Mouse (Mus musculus) small intestine, adult 2 months (tissue): Measurements from ENCODE around the gene Fads3. TPM values are rescaled to one million over a fixed set of nuclear protein-coding genes. Genes with fewer than 3 reads are reported as not detected.

Source experiments
- H3K27ac ChIP-seq: fragments of 200-500 bp; 2 replicates; pipeline ENCODE4 v1.5.1; 2012; ENCODE audit warnings: low read depth, low read length, control low read depth, inconsistent platforms; ENCODE audit not compliant: insufficient read depth
- H3K27me3 ChIP-seq: fragments of 200-500 bp; 2 replicates; pipeline ENCODE4 v1.6.1; 2012; ENCODE audit warnings: mild to moderate bottlenecking, moderate library complexity, low read length, inconsistent platforms; ENCODE audit not compliant: control insufficient read depth, insufficient read depth
- H3K36me3 ChIP-seq: fragments of 200-500 bp; 2 replicates; pipeline ENCODE4 v1.6.1; 2012; ENCODE audit warnings: mild to moderate bottlenecking, low read length, control low read depth, inconsistent platforms; ENCODE audit not compliant: control insufficient read depth, insufficient read depth
- H3K4me1 ChIP-seq: fragments of 200-500 bp; 2 replicates; pipeline ENCODE4 v1.6.1; 2012; ENCODE audit warnings: low read length, inconsistent platforms, mixed read lengths; ENCODE audit not compliant: control insufficient read depth, insufficient read depth, insufficient read length
- H3K4me3 ChIP-seq: fragments of 200-500 bp; 2 replicates; pipeline ENCODE4 v1.5.1; 2012; ENCODE audit warnings: low read depth, mild to moderate bottlenecking, control low read depth, inconsistent platforms, low read length, moderate library complexity
- CTCF ChIP-seq: fragments of 200-500 bp; IDR thresholded peaks from 2 replicates; pipeline ENCODE4 v1.5.1; 2012; ENCODE audit warnings: low read depth, mild to moderate bottlenecking, control low read depth, inconsistent platforms, low read length, moderate library complexity, mixed read lengths; ENCODE audit not compliant: insufficient replicate concordance, insufficient read length; ENCODE audit errors: extremely low read depth
- POLR2A ChIP-seq: fragments of 200-500 bp; IDR thresholded peaks from 2 replicates; pipeline ENCODE4 v1.6.1; 2012; ENCODE audit warnings: low read depth, mild to moderate bottlenecking, control low read depth, inconsistent platforms, low read length, moderate library complexity
- WGBS: fragments of 180-500 bp; shearing (Covaris S2); methylation state at CpG from one replicate; pipeline ENCODE4 v1.1.7; 2018; 5-methylcytosine and 5-hydroxymethylcytosine counted together
- polyA plus RNA-seq: library from polyadenylated mRNA; depleted of rRNA; stranded (reverse); fragments of >200 nt; gene quantifications from 2 replicates; pipeline ENCODE4 v1.2.3, GENCODE M21; 2012

The Fads3 gene
- polyA plus RNA-seq, 1 experiment = 7.6 TPM

DNA sequence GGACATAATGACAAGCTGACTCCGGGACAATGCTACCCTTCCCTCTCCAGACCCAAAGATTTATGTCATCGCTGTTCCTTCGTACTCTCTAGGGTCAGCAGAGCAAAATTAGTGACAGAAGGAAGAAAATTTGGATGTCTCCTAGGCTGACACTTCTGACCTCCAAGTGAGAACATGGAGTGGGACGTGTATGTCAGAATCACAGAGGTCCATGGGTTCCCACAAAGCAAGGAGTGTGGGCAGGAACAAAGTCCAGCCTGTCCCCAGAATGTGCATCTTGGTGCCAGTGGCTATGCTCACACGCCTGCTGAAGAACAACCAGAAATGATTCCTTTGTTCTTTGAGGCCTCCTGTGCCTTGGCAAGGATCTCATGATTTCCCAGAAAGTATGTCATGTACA is 31.8 kb downstream of the Fads3 start:
- Histone ChIP-seq H3K4me3 (no peak overlapping the region), H3K36me3 (peaks cover 34% of the 10 kb centered on the region), H3K4me1 (no peaks in the 10 kb centered on the region), H3K27ac (no peak overlapping the region), H3K27me3 (no peaks in the 10 kb centered on the region)
- WGBS = 92% methylated on average over 5 of the region's 5 CpGs
- no peak for TF ChIP-seq CTCF
- TF ChIP-seq POLR2A = no peak

DNA sequence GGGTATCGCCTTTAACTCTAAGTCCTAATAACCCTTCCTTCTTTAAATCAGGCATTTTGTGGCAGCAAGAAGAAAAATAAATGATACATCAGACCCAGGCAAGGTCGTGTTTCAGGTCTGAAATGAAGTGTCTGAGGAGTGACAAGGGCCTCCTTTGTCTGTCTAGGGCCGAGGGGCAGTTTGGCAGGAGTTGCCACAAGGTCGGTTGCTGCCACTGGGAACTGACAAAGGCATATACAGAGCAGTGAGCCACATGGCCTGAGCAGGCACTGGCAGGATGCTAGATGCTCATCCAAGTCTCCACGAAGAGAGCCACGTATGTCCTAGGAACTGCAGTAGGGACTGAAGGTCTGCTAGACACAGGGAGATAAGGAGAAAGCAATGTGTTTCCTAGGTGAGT is 37.0 kb downstream of the Fads3 start:
- H3K4me1 ChIP-seq = peaks cover 11% of the 10 kb centered on the region
- TF ChIP-seq POLR2A (no peak), CTCF (no peak)
- H3K4me3 ChIP-seq = no peak overlapping the region
- no peak overlapping the region for H3K27ac ChIP-seq
- 60% methylated on average over 6 of the region's 6 CpGs for WGBS
- no peaks in the 10 kb centered on the region for H3K27me3 ChIP-seq
- peaks cover 33% of the 10 kb centered on the region for H3K36me3 ChIP-seq

DNA sequence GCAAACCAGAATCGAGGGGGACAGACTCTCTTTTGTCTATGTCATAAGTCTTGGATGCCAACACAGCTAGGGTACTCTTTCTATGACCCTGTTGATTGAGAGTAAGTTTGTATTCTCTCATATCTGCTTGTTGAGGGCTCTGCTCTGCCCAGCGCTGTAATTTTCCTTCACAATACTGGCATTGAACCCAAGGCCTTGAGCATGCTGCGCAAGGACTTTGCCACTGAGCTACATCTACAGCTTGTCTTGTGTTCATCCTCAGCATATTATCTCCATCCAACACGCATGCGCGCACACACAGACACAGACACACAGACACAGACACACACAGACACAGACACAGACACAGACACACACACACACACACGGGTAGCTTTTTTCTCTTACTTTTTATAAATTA is 39.0 kb downstream of the Fads3 start:
- Histone ChIP-seq H3K27me3 (no peaks in the 10 kb centered on the region), H3K27ac (peak overlapping the region; percentile 53), H3K36me3 (peaks cover 35% of the 10 kb centered on the region), H3K4me1 (peaks cover 11% of the 10 kb centered on the region), H3K4me3 (no peak overlapping the region)
- WGBS = 37% methylated on average over 7 of the region's 7 CpGs
- TF ChIP-seq POLR2A (no peak), CTCF (no peak)

- TF ChIP-seq CTCF (no peak), POLR2A (no peak)
- Histone ChIP-seq H3K27ac (no peak overlapping the region), H3K36me3 (peaks cover 40% of the 10 kb centered on the region), H3K4me3 (no peak overlapping the region), H3K4me1 (peaks cover 11% of the 10 kb centered on the region), H3K27me3 (no peaks in the 10 kb centered on the region)
- 59% methylated on average over 3 of the region's 3 CpGs for WGBS
These were observed 40.7 kb downstream of the Fads3 start for GRCm38 (mm10) chr19:10082105-10082504.

DNA sequence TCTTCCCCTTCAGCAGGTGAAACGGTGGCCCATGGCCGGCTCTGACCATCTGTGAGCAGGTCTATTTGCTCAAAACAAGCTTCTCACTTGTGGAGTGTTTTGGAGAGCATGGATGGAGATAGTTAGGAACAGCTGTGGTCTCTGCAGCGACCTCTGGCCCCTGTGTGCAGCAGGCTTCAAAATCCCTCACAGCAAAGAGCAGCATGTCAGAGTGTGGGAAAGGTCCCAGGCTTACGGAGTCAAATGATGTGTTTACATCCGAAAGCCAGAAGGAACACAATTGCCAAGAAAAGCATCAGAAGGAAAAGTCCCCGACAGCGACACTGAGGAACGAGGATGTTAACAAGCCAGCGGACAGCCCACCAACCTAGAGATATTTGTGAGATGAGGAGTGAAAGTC is 44.1 kb downstream of the Fads3 start:
- Histone ChIP-seq H3K36me3 (peaks cover 41% of the 10 kb centered on the region), H3K4me3 (no peak overlapping the region), H3K27ac (no peak overlapping the region), H3K4me1 (peaks cover under 1% of the 10 kb centered on the region; the same call in 1 of the 2 replicates), H3K27me3 (no peaks in the 10 kb centered on the region)
- TF ChIP-seq CTCF (no peak), POLR2A (no peak)
- 77% methylated on average over 9 of the region's 9 CpGs for WGBS

- 62% methylated on average over 4 of the region's 4 CpGs for WGBS
- Histone ChIP-seq H3K27me3 (no peaks in the 10 kb centered on the region), H3K4me3 (no peak overlapping the region), H3K27ac (no peak overlapping the region), H3K4me1 (no peaks in the 10 kb centered on the region), H3K36me3 (peaks cover 43% of the 10 kb centered on the region)
- TF ChIP-seq POLR2A (no peak), CTCF (no peak)
These were observed 45.6 kb downstream of the Fads3 start for GRCm38 (mm10) chr19:10086976-10087375.

DNA sequence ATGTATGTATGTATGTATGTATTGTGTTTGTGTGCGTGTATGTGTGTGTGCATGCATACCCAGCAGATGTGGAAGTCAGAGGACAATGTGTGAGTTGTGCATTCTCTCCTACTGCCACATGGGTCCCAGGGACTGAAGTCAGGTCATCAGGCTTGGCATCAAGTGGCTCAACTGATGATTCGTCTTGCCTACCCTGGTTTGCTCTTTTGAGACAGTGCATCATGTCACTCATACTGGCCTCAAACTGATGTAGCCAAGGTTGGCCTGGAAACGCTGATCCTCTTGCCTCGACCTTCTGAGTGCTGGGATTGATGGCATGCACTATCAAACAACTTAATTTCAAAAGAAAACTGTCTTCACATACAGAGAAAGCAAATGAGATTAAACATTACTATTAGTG is 52.5 kb downstream of the Fads3 start:
- no peaks in the 10 kb centered on the region for H3K27me3 ChIP-seq
- H3K4me1 ChIP-seq = peaks cover 19% of the 10 kb centered on the region; the same call in 1 of the 2 replicates
- TF ChIP-seq CTCF (no peak), POLR2A (no peak)
- 77% methylated on average over 4 of the region's 4 CpGs for WGBS
- no peak overlapping the region for H3K27ac ChIP-seq
- H3K4me3 ChIP-seq = no peak overlapping the region
- H3K36me3 ChIP-seq = peaks cover 10% of the 10 kb centered on the region
